Mouse (Mus musculus) liver, embryonic 12.5 days (tissue): Measurements from ENCODE around the gene Ppp1ca. TPM values are rescaled to one million over a fixed set of nuclear protein-coding genes. Genes with fewer than 3 reads are reported as not detected.

Source experiments
- ATAC-seq: fragments of 200-750 bp; cut with Nextera tagmentation; 2 replicates; pipeline ENCODE4 v1.8.0; 2017; ENCODE audit warnings: moderate number of reproducible peaks, mild to moderate bottlenecking, moderate library complexity
- H3K27ac ChIP-seq: fragments of 300-500 bp; sonication (generic); 2 replicates; pipeline ENCODE4 v1.5.1; 2016; ENCODE audit warnings: mild to moderate bottlenecking
- H3K27me3 ChIP-seq: fragments of 300-500 bp; sonication (generic); replicated peaks from 2 replicates; pipeline ENCODE4 v1.6.1; 2016; ENCODE audit warnings: mild to moderate bottlenecking, moderate library complexity
- H3K36me3 ChIP-seq: fragments of 300-500 bp; sonication (generic); 2 replicates; pipeline ENCODE4 v1.6.1; 2016; ENCODE audit warnings: mild to moderate bottlenecking, moderate library complexity
- H3K4me1 ChIP-seq: fragments of 300-500 bp; sonication (generic); 2 replicates; pipeline ENCODE4 v1.6.1; 2016
- H3K4me2 ChIP-seq: fragments of 300-500 bp; sonication (generic); 2 replicates; pipeline ENCODE4 v1.6.1; 2016; ENCODE audit warnings: mild to moderate bottlenecking, moderate library complexity
- H3K4me3 ChIP-seq: fragments of 300-500 bp; sonication (generic); 2 replicates; pipeline ENCODE4 v1.5.1; 2016; ENCODE audit warnings: mild to moderate bottlenecking, moderate library complexity
- H3K9ac ChIP-seq: fragments of 300-500 bp; sonication (generic); 2 replicates; pipeline ENCODE4 v1.6.1; 2016; ENCODE audit warnings: mild to moderate bottlenecking, moderate library complexity
- H3K9me3 ChIP-seq: fragments of 300-500 bp; sonication (generic); replicated peaks from 2 replicates; pipeline ENCODE4 v1.6.1; 2016; ENCODE audit warnings: mild to moderate bottlenecking, moderate library complexity
- WGBS: fragments of 180-500 bp; shearing (Covaris S2); methylation state at CpG from one replicate; pipeline ENCODE4 v1.1.7; 2016; ENCODE audit not compliant: insufficient replicate concordance; 5-methylcytosine and 5-hydroxymethylcytosine counted together
- polyA plus RNA-seq: library from polyadenylated mRNA; unstranded; fragments of >200 nt; fragmentation: Nextera tagmentation; extraction: Ambion mirVana; gene quantifications from 2 replicates; pipeline ENCODE4 v1.2.1, GENCODE M21; 2016

The Ppp1ca gene
- polyA plus RNA-seq, 1 experiment from 2014 or later = 577 TPM

DNA sequence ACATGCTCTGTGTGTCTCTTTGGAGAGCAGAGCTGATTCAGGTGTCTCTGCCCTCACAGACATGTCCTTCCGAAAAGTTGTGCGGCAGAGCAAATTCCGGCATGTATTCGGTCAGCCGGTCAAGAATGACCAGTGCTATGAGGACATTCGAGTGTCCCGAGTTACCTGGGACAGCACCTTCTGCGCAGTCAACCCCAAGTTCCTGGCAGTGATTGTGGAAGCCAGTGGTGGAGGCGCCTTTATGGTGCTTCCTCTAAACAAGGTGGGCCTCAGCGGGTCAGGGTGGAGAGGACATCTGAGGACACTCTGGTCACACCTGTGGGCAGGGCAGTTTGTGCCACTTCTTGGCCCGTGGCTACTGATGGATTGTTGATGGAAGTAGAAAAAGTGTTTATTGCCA lies 42.6 kb upstream of the Ppp1ca start:
- H3K4me3 ChIP-seq = peak overlapping the region; percentile 83
- H3K4me2 ChIP-seq = peak overlapping the region; percentile 86
- no peak for ATAC-seq
- 70% methylated on average over 11 of the region's 11 CpGs for WGBS
- peak overlapping the region; percentile 88 for H3K9ac ChIP-seq
- peaks cover 42% of the 10 kb centered on the region for H3K4me1 ChIP-seq
- peak overlapping the region; percentile 85 for H3K27ac ChIP-seq
- H3K36me3 ChIP-seq = peaks cover 42% of the 10 kb centered on the region
- H3K9me3 ChIP-seq = no peaks in the 10 kb centered on the region
- no peaks in the 10 kb centered on the region for H3K27me3 ChIP-seq

- no peaks in the 10 kb centered on the region for H3K27me3 ChIP-seq
- peak overlapping the region; percentile 86 for H3K4me2 ChIP-seq
- H3K4me1 ChIP-seq = peaks cover 48% of the 10 kb centered on the region
- H3K27ac ChIP-seq = no peak overlapping the region
- no peak for ATAC-seq
- peaks cover 42% of the 10 kb centered on the region for H3K36me3 ChIP-seq
- H3K4me3 ChIP-seq = peak overlapping the region; percentile 83
- WGBS = 87% methylated on average over 17 of the region's 17 CpGs
- no peaks in the 10 kb centered on the region for H3K9me3 ChIP-seq
- H3K9ac ChIP-seq = peak overlapping the region; percentile 88; the same call in 1 of the 2 replicates
Observed at GRCm38 (mm10) chr19:4149764-4150461, 42.0 kb upstream of the Ppp1ca start.

DNA sequence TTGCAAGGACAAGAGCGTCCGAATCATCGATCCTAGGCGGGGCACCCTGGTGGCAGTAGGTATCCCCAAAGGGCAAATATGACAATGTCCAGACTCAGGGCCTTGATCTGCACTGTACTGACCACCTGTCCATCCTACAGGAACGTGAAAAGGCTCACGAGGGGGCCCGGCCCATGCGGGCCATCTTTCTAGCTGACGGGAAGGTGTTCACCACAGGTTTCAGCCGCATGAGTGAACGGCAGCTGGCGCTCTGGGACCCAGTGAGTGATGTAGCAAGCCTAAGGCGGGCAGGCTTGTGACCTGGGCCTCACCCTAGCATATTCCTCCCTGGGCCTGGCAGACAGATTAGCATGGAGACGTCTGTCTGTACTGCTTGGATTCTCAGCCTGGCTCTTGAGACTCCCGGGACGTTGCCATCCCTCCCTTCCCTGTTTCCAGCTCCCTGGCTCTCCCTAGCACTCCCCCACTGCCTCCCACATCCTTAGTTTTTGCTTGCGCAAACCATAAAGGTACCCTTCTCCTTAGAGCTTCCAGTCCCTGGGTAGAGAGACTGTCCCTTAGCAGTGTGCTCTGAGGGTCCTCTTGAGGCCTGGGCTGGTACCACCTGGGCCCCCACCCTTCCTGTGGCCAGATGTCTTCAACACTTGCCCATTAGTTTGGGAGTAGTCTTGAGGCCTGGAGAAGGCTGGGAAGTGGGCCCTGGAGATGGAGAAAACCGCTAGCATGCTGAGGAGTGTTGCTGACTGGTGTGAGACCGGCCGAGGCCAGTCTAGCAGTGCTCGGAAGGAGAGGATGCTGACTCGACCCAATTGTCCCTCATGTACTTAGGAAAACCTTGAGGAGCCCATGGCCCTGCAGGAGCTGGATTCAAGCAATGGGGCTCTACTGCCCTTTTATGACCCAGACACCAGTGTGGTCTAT lies 41.0 kb upstream of the Ppp1ca start:
- H3K9ac ChIP-seq = no peak overlapping the region
- no peak for ATAC-seq
- H3K4me2 ChIP-seq = 0 out of 2 replicates have a peak overlapping the region, but pooled peaks have one; percentile 86
- peaks cover 46% of the 10 kb centered on the region for H3K36me3 ChIP-seq
- no peaks in the 10 kb centered on the region for H3K9me3 ChIP-seq
- no peak overlapping the region for H3K4me3 ChIP-seq
- H3K4me1 ChIP-seq = peaks cover 56% of the 10 kb centered on the region
- no peaks in the 10 kb centered on the region for H3K27me3 ChIP-seq
- 85% methylated on average over 22 of the region's 22 CpGs for WGBS
- no peak overlapping the region for H3K27ac ChIP-seq

GRCm38 (mm10) chr19:4151488-4151860 lies 40.4 kb upstream of the Ppp1ca start:
- no peaks in the 10 kb centered on the region for H3K27me3 ChIP-seq
- H3K4me1 ChIP-seq = peaks cover 60% of the 10 kb centered on the region
- no peaks in the 10 kb centered on the region for H3K9me3 ChIP-seq
- no peak for ATAC-seq
- H3K9ac ChIP-seq = no peak overlapping the region
- H3K4me2 ChIP-seq = no peak overlapping the region
- 80% methylated on average over 5 of the region's 5 CpGs for WGBS
- peaks cover 53% of the 10 kb centered on the region for H3K36me3 ChIP-seq
- H3K27ac ChIP-seq = no peak overlapping the region
- no peak overlapping the region for H3K4me3 ChIP-seq

GRCm38 (mm10) chr19:4151898-4152297 lies 40.0 kb upstream of the Ppp1ca start:
- Histone ChIP-seq H3K9ac (no peak overlapping the region), H3K4me3 (no peak overlapping the region), H3K4me2 (no peak overlapping the region), H3K4me1 (peaks cover 60% of the 10 kb centered on the region), H3K9me3 (no peaks in the 10 kb centered on the region), H3K36me3 (peaks cover 57% of the 10 kb centered on the region), H3K27me3 (no peaks in the 10 kb centered on the region), H3K27ac (no peak overlapping the region)
- WGBS = 79% methylated on average over 5 of the region's 5 CpGs
- no peak for ATAC-seq

DNA sequence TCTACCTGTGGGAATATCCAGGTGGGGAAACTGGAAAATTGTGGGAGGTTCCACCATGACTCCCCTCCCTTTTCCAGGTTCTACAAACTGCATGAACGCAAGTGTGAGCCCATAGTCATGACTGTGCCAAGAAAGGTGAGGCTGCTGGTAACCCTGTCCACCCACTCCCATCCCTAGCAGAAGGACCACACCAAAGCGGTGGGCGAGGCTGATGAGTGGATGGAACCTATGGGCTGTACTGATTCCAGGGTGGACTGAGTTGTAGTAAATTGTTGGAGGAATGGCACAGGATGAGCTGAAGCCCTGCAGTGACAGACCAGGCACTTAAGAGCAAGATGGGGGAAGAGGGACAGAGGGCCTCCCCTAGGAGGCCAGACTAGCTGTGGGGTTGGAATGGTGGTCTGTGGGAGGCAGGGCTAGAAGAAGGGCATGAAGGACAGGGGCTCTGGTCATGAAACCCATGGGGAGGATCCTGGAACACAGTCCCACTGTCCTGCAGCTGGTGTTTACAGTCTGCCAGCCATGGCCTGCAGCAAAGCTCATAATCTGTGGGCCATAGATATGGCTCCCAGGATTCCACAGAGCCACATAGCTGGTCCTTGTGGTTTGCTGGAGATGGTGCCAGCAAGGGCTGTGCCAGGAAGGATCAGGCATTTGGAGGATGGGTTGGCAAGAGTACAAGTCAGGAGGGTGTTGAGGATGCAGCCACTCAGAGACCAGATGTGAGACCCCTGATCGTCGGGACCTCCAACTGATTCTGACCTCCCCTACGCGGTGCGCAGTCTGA lies 39.2 kb upstream of the Ppp1ca start:
- Histone ChIP-seq H3K36me3 (peaks cover 65% of the 10 kb centered on the region), H3K27me3 (no peaks in the 10 kb centered on the region), H3K27ac (0 out of 2 replicates have a peak overlapping the region, but pooled peaks have one; percentile 8), H3K4me3 (no peak overlapping the region), H3K4me2 (no peak overlapping the region), H3K9me3 (no peaks in the 10 kb centered on the region), H3K4me1 (peaks cover 58% of the 10 kb centered on the region), H3K9ac (no peak overlapping the region)
- no peak for ATAC-seq
- 88% methylated on average over 8 of the region's 8 CpGs for WGBS

GRCm38 (mm10) chr19:4153232-4153654 lies 38.6 kb upstream of the Ppp1ca start, which contains the start of gene Ptprcap:
Gene Ptprcap (plus strand): TSS chr19:4153604.
- Histone ChIP-seq H3K4me3 (no peak within 1 kb of the TSS; the same call in 1 of the 2 replicates), H3K4me1 (peaks cover 52% of the 10 kb centered on the region), H3K9ac (no peak within 1 kb of the TSS), H3K9me3 (no peaks in the 10 kb centered on the region), H3K27me3 (no peaks in the 10 kb centered on the region), H3K36me3 (peaks cover 71% of the 10 kb centered on the region), H3K27ac (peak within 1 kb of the TSS; percentile 8; the same call in 1 of the 2 replicates), H3K4me2 (peak within 1 kb of the TSS; percentile 46)
- ATAC-seq = no peak
- 76% methylated on average over 11 of the region's 11 CpGs for WGBS

- WGBS = 32% methylated on average over 13 of the region's 13 CpGs
- peak; percentile 22; the same call in 1 of the 2 replicates for ATAC-seq
Observed at GRCm38 (mm10) chr19:4154437-4155222, 37.2 kb upstream of the Ppp1ca start.

GRCm38 (mm10) chr19:4155223-4156072 lies 36.4 kb upstream of the Ppp1ca start:
- H3K4me1 ChIP-seq = peaks cover 35% of the 10 kb centered on the region
- H3K27ac ChIP-seq = peak overlapping the region; percentile 17; the same call in 1 of the 2 replicates
- 53% methylated on average over 6 of the region's 6 CpGs for WGBS
- H3K9ac ChIP-seq = peak overlapping the region; percentile 41; the same call in 1 of the 2 replicates
- peak overlapping the region; percentile 20 for H3K4me3 ChIP-seq
- H3K4me2 ChIP-seq = peak overlapping the region; percentile 46
- H3K9me3 ChIP-seq = no peaks in the 10 kb centered on the region
- no peaks in the 10 kb centered on the region for H3K27me3 ChIP-seq
- no peak for ATAC-seq
- peaks cover 82% of the 10 kb centered on the region for H3K36me3 ChIP-seq

More at GRCm38 (mm10) chr19:4154437-4155222, 37.2 kb upstream of the Ppp1ca start:
- Histone ChIP-seq H3K9me3 (no peaks in the 10 kb centered on the region), H3K36me3 (peaks cover 84% of the 10 kb centered on the region), H3K4me3 (peak overlapping the region; percentile 20), H3K4me1 (peaks cover 42% of the 10 kb centered on the region), H3K4me2 (peak overlapping the region; percentile 46), H3K27ac (peak overlapping the region; percentile 8; the same call in 1 of the 2 replicates), H3K27me3 (no peaks in the 10 kb centered on the region), H3K9ac (peak overlapping the region; percentile 41; the same call in 1 of the 2 replicates)

DNA sequence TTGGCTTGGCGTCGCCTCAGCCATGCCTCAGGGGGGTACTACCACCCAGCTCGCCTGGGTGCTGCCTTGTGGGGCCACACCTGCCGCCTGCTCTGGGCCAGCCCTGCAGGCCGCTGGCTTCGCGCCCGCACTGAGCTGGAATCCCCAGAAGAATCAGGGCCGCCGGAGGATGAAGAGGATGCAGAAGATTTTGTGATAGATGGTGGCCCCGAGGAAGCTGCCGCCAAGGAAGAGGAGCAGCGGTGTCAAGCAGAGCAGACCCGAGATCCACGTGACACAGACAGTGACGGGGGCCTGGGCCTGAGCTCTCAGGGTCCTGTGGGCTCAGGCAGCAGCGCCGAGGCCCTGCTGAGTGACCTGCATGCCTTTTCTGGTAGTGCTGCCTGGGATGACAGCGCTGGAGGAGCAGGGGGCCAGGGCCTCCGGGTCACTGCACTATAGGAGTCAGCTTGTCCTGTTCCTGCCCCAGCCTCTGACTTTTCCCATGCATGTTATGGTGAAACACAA lies 35.7 kb upstream of the Ppp1ca start:
- Histone ChIP-seq H3K4me3 (no peak overlapping the region), H3K4me2 (peak overlapping the region; percentile 46)
- WGBS = 69% methylated on average over 20 of the region's 20 CpGs

More for the DNA sequence above, 35.7 kb upstream of the Ppp1ca start:
- Histone ChIP-seq H3K27ac (0 out of 2 replicates have a peak overlapping the region, but pooled peaks have one; percentile 17), H3K36me3 (peaks cover 82% of the 10 kb centered on the region), H3K27me3 (no peaks in the 10 kb centered on the region), H3K9me3 (no peaks in the 10 kb centered on the region), H3K4me1 (peaks cover 35% of the 10 kb centered on the region), H3K9ac (no peak overlapping the region)
- ATAC-seq = no peak
